Mouse (Mus musculus) cerebellum, adult 2 months (tissue): ENCODE results near the gene Xpnpep2.

Experiments used
- CTCF ChIP-seq: fragments of 200-500 bp; IDR thresholded peaks from 2 replicates; pipeline ENCODE4 v1.5.1; 2011; ENCODE audit warnings: low read depth, mild to moderate bottlenecking, control low read depth, low read length, moderate library complexity, borderline replicate concordance; ENCODE audit not compliant: insufficient read depth
- POLR2A ChIP-seq: fragments of 200-500 bp; IDR thresholded peaks from 2 replicates; pipeline ENCODE4 v1.6.1; 2011; ENCODE audit warnings: low read length, control low read depth, borderline replicate concordance; ENCODE audit not compliant: insufficient read depth

- TF ChIP-seq CTCF (no peak), POLR2A (no peak)
Observed at GRCm38 (mm10) chrX:48126903-48127476, 18.5 kb downstream of the Xpnpep2 start.
